Mouse (Mus musculus) liver, adult 2 months (tissue): ENCODE measurements around the gene Xpo4. TPM values are rescaled to one million over a fixed set of nuclear protein-coding genes. Genes with fewer than 3 reads are reported as not detected.
A peak's percentile ranks its signal among the peaks of the same experiment; 100 is the strongest.

Experiments used
- DNase-seq: peaks from one replicate; pipeline ENCODE4 v3.0.0-alpha.2; 2011; ENCODE audit warnings: low read depth, low spot score; ENCODE audit errors: extremely low read depth
- H3K27ac ChIP-seq: fragments of 200-500 bp; replicated peaks from 2 replicates; pipeline ENCODE4 v1.5.1; 2012; ENCODE audit warnings: low read depth, mild to moderate bottlenecking, control low read depth, inconsistent platforms, low read length; ENCODE audit not compliant: insufficient read depth
- H3K27me3 ChIP-seq: fragments of 200-500 bp; 2 replicates; pipeline ENCODE4 v1.6.1; 2012; ENCODE audit warnings: mild to moderate bottlenecking, moderate library complexity, low read length, inconsistent platforms; ENCODE audit not compliant: control insufficient read depth, insufficient read depth
- H3K36me3 ChIP-seq: fragments of 200-500 bp; 2 replicates; pipeline ENCODE4 v1.6.1; 2012; ENCODE audit warnings: low read length, inconsistent platforms; ENCODE audit not compliant: control insufficient read depth, insufficient read depth
- H3K4me1 ChIP-seq: fragments of 200-500 bp; 2 replicates; pipeline ENCODE4 v1.6.1; 2011; ENCODE audit warnings: low read length; ENCODE audit not compliant: control insufficient read depth, insufficient read depth
- H3K4me3 ChIP-seq: fragments of 200-500 bp; 2 replicates; pipeline ENCODE4 v1.5.1; 2011; ENCODE audit warnings: low read depth, mild to moderate bottlenecking, control low read depth, low read length, moderate library complexity; ENCODE audit not compliant: insufficient read depth
- H3K79me2 ChIP-seq: fragments of 200-500 bp; 2 replicates; pipeline ENCODE4 v1.6.1; 2012; ENCODE audit warnings: inconsistent platforms, mild to moderate bottlenecking, low read length, moderate library complexity; ENCODE audit not compliant: control insufficient read depth, insufficient read depth
- H3K9ac ChIP-seq: fragments of 200-500 bp; 2 replicates; pipeline ENCODE4 v1.6.1; 2012; ENCODE audit warnings: low read depth, mild to moderate bottlenecking, control low read depth, inconsistent platforms, low read length
- CTCF ChIP-seq: fragments of 200-500 bp; IDR thresholded peaks from 2 replicates; pipeline ENCODE4 v1.5.1; 2011; ENCODE audit warnings: low read depth, low read length, control low read depth
- POLR2A ChIP-seq: fragments of 200-500 bp; IDR thresholded peaks from 2 replicates; pipeline ENCODE4 v1.6.1; 2011; ENCODE audit warnings: low read length, control low read depth; ENCODE audit not compliant: insufficient read depth; ENCODE audit errors: extremely low read depth
- WGBS: fragments of 180-500 bp; shearing (Covaris S2); methylation state at CpG from one replicate; pipeline ENCODE4 v1.1.7; 2018; 5-methylcytosine and 5-hydroxymethylcytosine counted together
- polyA plus RNA-seq: library from polyadenylated mRNA; depleted of rRNA; stranded (reverse); fragments of >200 nt; gene quantifications from 2 replicates; pipeline ENCODE4 v1.2.3, GENCODE M21; 2012
- total RNA-seq: library from RNA; depleted of rRNA; stranded (reverse); fragments of >200 nt; gene quantifications from 2 replicates; pipeline ENCODE4 v1.2.3, GENCODE M21; 2014

Xpo4 gene
- total and polyA plus RNA-seq, 2 experiments, result 1.6 to 8.1 TPM

- H3K36me3 ChIP-seq, result peaks cover 26% of the 10 kb centered on the region
- no peaks in the 10 kb centered on the region for H3K4me1 ChIP-seq
- 91% methylated on average over 10 of the region's 10 CpGs for WGBS
- H3K4me3 ChIP-seq, result no peak overlapping the region
- TF ChIP-seq CTCF (no peak), POLR2A (no peak)
- H3K9ac ChIP-seq, result no peak overlapping the region
- no peaks in the 10 kb centered on the region for H3K27me3 ChIP-seq
- no peak for DNase-seq
- H3K27ac ChIP-seq, result no peak overlapping the region
- H3K79me2 ChIP-seq, result no peaks in the 10 kb centered on the region
Measured at GRCm38 (mm10) chr14:57699016-57699415, 33.8 kb upstream of the Xpo4 start.

GRCm38 (mm10) chr14:57696066-57696465 is 30.8 kb upstream of the Xpo4 start:
- no peaks in the 10 kb centered on the region for H3K4me1 ChIP-seq
- H3K27me3 ChIP-seq, result no peaks in the 10 kb centered on the region
- no peaks in the 10 kb centered on the region for H3K79me2 ChIP-seq
- WGBS, result 95% methylated on average over 15 of the region's 15 CpGs
- DNase-seq, result no peak
- no peak overlapping the region for H3K27ac ChIP-seq
- peaks cover 37% of the 10 kb centered on the region for H3K36me3 ChIP-seq
- no peak for TF ChIP-seq CTCF
- no peak for TF ChIP-seq POLR2A
- no peak overlapping the region for H3K9ac ChIP-seq
- no peak overlapping the region for H3K4me3 ChIP-seq

- DNase-seq, result no peak
- peaks cover 42% of the 10 kb centered on the region for H3K36me3 ChIP-seq
- no peak overlapping the region for H3K27ac ChIP-seq
- H3K79me2 ChIP-seq, result no peaks in the 10 kb centered on the region
- H3K4me1 ChIP-seq, result no peaks in the 10 kb centered on the region
- no peak for TF ChIP-seq POLR2A
- peak; percentile 32; the same call in 1 of the 2 replicates for TF ChIP-seq CTCF
- H3K27me3 ChIP-seq, result no peaks in the 10 kb centered on the region
- WGBS, result 94% methylated on average over 8 of the region's 8 CpGs
- H3K9ac ChIP-seq, result no peak overlapping the region
- H3K4me3 ChIP-seq, result no peak overlapping the region
Measured at GRCm38 (mm10) chr14:57695550-57695949, 30.3 kb upstream of the Xpo4 start.

GRCm38 (mm10) chr14:57694246-57694645 is 29.0 kb upstream of the Xpo4 start:
- Histone ChIP-seq H3K36me3 (peaks cover 46% of the 10 kb centered on the region), H3K79me2 (no peaks in the 10 kb centered on the region), H3K9ac (no peak overlapping the region), H3K27ac (no peak overlapping the region), H3K27me3 (no peaks in the 10 kb centered on the region), H3K4me1 (no peaks in the 10 kb centered on the region), H3K4me3 (no peak overlapping the region)
- no peak for DNase-seq
- WGBS, result 92% methylated on average over 16 of the region's 16 CpGs
- TF ChIP-seq CTCF (no peak), POLR2A (no peak)

GRCm38 (mm10) chr14:57692517-57693130 is 27.4 kb upstream of the Xpo4 start:
- H3K79me2 ChIP-seq, result no peaks in the 10 kb centered on the region
- H3K27me3 ChIP-seq, result no peaks in the 10 kb centered on the region
- H3K36me3 ChIP-seq, result peaks cover 40% of the 10 kb centered on the region
- no peak overlapping the region for H3K4me3 ChIP-seq
- H3K27ac ChIP-seq, result no peak overlapping the region
- 84% methylated on average over 17 of the region's 17 CpGs for WGBS
- no peak for DNase-seq
- TF ChIP-seq CTCF, result no peak
- TF ChIP-seq POLR2A, result no peak
- H3K4me1 ChIP-seq, result no peaks in the 10 kb centered on the region
- no peak overlapping the region for H3K9ac ChIP-seq

GRCm38 (mm10) chr14:57691316-57691715 is 26.1 kb upstream of the Xpo4 start:
- no peaks in the 10 kb centered on the region for H3K27me3 ChIP-seq
- H3K4me1 ChIP-seq, result no peaks in the 10 kb centered on the region
- peaks cover 40% of the 10 kb centered on the region for H3K36me3 ChIP-seq
- no peak overlapping the region for H3K9ac ChIP-seq
- no peak overlapping the region for H3K4me3 ChIP-seq
- H3K79me2 ChIP-seq, result no peaks in the 10 kb centered on the region
- no peak overlapping the region for H3K27ac ChIP-seq
- 90% methylated on average over 24 of the region's 24 CpGs for WGBS
- TF ChIP-seq POLR2A (no peak), CTCF (no peak)
- DNase-seq, result no peak
